Mouse (Mus musculus): ENCODE measurements around the gene Sema3g.
A peak's percentile ranks its signal among the peaks of the same experiment; 100 is the strongest.

Sema3g gene

GRCm38 (mm10) chr14:31217666-31218065, at the start of gene Sema3g:
Gene Sema3g, plus strand, starts transcription at chr14:31217860.
- peak; percentile 54 for DNase-seq (ENCODE audit: low read depth, low spot score)

DNA sequence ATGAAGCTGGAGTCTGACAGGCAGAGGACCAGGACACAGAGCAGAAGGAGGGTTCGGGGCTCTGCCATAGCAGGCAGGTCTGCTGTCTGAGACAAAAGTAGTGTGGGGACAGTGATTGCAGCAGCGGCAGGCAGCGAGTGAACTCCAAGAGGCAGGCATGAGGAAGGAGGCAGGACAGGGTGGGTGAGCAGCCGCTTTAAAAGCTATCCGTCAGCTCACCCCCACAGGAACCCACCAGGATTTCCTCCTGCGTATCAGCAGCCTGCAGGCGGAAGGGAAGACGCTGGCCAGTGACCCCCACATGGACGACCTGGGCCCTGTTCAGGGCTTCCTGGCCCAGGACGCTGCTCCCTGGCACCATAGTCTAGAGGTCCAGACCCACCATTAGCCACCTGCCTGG, 49.2 kb upstream of the Sema3g start, which contains the start of gene Stab1:
Gene Stab1, minus strand, starts transcription at position 217 of the 400 bp plus-strand sequence.
- no peak for DNase-seq (ENCODE audit: low read depth, low spot score)

DNA sequence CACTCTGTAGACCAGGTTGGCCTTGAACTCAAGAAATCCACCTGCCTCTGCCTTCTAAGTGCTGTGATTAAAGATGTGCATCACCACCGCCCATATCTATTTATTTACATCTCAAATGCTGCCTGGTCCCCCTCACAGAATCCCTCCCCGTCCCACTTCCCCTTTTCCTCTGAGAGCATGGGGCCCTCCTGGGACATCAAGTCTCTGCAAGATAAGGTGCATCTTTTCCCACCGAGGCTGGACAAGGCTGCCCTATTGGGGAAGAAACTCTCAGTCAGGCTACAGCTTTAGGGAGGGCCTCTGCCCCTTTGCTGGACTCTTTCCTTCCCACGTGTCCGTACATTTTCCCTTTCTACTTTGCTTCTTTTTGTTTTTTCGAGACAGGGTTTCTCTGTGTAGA, 48.2 kb upstream of the Sema3g start:
- DNase-seq (ENCODE audit: low read depth, low spot score), result no peak

DNA sequence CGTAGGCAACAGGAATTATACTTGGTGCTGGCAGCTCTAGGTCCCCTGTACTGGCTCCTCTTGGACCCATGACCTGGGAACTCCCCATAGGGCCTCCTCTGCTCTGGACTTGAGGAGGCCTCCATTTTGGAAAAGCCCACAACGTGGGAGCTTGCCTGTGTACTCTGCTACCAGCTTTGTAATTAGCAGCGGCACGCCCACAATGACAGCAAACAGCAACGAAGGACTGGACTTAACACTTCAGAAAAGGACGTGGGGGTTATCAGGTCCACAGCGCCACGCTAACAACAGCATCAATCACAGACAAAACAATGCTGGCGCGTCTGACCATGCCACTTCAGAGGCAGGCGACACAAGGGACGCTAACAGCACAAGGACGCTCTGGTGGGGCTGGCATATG, 46.7 kb upstream of the Sema3g start:
- no peak for DNase-seq (ENCODE audit: low read depth, low spot score)

DNA sequence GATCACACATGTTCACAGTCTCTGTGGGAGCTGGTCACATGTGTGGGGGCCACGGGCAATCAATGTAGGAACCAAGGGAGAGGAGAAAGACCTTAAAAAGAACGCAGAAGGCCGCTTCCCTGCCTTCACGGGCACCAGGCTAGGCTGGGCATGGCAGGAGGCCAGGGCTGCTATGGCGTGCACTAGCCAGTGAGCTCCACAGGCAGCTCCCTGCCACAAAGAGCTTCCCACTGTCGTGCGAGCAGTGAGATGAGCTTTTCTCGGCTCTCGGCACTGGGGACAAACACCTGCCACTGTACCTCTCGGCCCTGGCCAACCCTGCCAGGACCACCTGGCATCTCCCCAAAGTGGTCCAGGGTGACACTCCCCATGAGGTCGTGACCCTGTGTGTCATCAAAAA, 46.3 kb upstream of the Sema3g start:
- no peak for DNase-seq (ENCODE audit: low read depth, low spot score)

DNA sequence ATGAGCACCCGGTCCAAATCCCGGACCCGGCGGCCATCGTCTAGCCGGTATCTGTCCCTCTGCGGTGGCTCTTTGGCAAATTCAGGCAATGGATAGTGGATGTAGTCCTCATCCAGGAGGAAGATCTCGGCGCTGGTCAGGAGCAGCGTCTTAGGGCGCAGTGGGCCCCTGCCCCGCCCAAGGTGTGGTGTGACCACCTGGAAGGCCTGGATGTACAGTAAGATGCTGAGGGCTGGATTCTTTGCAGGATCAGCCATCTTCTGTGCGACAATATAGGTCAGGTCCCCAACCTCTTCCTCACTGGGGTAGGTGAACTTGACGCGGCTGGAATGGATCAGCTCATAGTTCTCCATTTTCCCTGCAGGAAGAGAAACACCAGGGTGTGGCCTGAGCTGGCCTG, 45.8 kb upstream of the Sema3g start:
- DNase-seq (ENCODE audit: low read depth, low spot score), result no peak

GRCm38 (mm10) chr14:31172781-31173455, 44.7 kb upstream of the Sema3g start:
- DNase-seq (ENCODE audit: low read depth, low spot score), result no peak

DNA sequence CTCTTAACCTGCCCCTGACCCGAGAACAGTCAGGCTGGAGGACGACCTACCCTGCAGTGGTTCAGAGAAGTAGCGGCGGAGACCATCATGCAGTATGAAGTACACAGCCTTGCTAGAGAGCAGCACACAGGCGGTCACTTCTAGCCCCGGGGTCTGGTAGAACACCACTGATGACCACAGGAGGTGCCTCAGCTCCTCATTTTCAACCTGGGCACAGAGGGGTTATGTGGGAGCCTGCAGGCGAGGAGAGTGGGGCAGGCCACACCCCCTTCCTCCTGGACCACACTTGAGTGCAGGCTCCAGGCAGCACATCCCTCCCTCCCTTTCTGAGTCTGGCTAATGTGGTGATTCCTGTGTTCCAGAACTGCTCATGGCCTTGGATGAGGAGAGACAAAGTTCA, 44.1 kb upstream of the Sema3g start:
- DNase-seq (ENCODE audit: low read depth, low spot score), result no peak

GRCm38 (mm10) chr14:31177287-31177686, 40.4 kb upstream of the Sema3g start:
- DNase-seq (ENCODE audit: low read depth, low spot score), result no peak

- no peak for DNase-seq (ENCODE audit: low read depth, low spot score)
These were observed 39.9 kb upstream of the Sema3g start for GRCm38 (mm10) chr14:31177715-31178114.

- no peak for DNase-seq (ENCODE audit: low read depth, low spot score)
These were observed 37.8 kb upstream of the Sema3g start for GRCm38 (mm10) chr14:31179677-31180365.

DNA sequence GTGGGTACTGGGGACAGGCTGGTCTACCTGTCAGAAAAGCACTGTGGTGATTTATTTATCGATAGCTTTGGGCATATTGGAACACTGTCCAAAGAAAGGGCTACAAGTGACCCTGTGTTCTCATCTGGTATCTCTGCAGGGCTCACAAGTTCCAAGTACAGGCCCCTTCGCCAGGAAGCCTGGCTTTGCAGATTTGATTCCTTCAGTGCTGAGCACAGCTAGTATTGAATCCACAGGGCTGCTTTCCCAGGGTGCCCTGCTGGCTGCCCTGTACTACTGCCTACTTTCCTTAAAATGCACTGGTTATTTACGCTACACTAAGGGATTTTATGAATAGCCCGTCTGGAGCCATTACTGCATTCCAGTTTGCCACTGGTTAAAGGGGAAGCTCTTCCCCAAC, 36.1 kb upstream of the Sema3g start:
- DNase-seq (ENCODE audit: low read depth, low spot score), result no peak

DNA sequence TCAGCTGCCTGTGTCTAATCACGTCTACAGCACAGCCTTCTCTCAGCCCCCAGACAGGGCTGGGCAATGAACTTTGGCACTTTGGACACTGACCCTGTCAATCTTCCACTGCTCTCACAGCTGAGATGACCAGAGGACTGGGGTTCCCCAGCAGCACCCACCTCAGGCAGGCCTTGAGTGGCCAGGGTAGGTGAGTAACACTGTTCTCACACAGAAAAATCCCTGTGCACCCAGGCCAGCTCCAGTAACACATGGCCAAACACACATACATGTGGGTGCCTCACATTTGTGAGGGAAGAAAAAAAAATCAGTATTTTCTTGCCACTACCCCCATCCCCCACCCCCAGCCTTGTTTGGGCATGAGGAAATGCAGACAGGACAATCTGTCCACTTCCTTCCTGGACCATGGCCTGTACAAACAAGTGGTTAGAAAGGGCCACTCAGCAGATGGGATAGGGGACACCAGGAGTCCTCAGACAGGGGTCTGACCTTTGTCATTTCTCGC, 34.8 kb upstream of the Sema3g start:
- no peak for DNase-seq (ENCODE audit: low read depth, low spot score)

GRCm38 (mm10) chr14:31183541-31183940, 34.1 kb upstream of the Sema3g start:
- DNase-seq (ENCODE audit: low read depth, low spot score), result no peak

DNA sequence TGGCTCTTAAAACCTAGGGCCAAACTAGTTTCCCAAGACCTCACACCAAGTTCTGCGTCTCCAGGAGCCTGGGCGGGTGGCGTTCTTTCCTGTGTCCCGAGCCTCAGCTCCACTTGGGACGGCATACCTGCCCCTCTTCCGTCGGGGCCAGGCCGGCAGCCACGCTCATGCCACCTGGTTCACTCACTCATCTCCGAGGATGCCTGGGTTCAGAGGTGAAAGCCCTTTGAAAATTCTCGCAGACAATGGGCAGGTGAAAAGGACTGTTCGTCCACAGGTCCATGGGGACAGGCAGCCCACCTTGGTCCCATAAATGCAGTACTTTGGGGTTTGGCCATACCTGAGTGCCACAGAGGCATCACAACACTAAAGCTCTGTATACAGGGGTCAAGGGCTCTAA, 33.5 kb upstream of the Sema3g start:
- DNase-seq (ENCODE audit: low read depth, low spot score), result no peak

GRCm38 (mm10) chr14:31186656-31187055, 31.0 kb upstream of the Sema3g start:
- DNase-seq (ENCODE audit: low read depth, low spot score), result no peak

- DNase-seq (ENCODE audit: low read depth, low spot score), result no peak
These were observed 28.9 kb upstream of the Sema3g start for GRCm38 (mm10) chr14:31188771-31189181.

GRCm38 (mm10) chr14:31189348-31189747, 28.3 kb upstream of the Sema3g start:
- DNase-seq (ENCODE audit: low read depth, low spot score), result no peak

DNA sequence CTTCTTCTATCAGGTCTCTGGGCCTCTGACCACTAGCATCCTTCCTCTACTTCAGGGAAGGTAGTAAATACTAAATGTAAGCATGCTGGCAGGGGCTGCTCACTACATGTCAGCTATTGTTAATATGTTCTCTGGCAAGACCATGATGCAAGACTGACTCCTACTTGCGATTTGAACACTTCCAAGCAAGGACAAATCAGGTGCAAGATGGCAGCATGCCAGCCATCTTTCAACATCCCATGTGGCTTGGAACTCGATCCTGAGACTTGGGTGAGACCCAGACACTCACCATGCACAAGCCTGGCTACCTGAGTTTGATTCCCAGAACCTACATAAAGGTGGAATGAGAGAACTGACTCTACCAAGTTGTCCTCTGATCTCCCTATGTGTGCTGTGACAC, 25.7 kb upstream of the Sema3g start:
- no peak for DNase-seq (ENCODE audit: low read depth, low spot score)

DNA sequence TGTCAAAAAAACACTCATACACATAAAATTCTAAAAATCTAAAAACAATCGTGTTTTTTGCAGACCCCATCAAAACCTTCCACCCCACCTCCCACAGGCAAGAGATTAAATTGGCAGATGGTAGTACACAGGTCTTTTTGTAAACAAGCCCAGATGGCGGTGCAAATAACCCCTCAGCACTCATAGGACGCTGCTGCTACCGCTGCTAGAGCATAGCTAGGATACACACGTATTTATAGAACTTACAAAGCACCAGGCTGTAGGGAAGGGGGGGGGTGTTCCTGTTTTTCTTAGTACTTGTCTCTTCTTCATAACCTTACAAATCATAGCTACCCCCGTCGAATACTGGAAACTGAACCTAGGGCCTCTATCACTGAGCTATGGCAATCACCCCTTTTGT, 23.9 kb upstream of the Sema3g start:
- no peak for DNase-seq (ENCODE audit: low read depth, low spot score)

DNA sequence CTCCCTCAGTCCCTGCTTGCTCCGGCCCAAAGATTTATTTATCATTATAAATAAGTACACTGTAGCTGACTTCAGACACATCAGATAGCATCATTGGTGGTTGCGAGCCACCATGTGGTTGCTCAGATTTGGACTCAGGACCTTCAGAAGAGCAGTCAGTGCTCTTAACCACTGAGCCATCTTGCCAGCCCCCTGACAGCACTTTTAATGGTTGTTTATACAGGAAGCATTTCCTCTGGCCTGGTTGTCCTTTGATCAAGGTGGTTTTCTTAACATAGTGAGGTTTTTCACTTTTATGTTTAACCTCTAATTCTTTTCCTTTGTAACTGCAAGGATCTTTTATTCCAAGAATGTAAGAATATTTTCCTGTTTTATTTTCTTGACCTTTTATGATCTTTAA, 23.2 kb upstream of the Sema3g start:
- DNase-seq (ENCODE audit: low read depth, low spot score), result no peak

DNA sequence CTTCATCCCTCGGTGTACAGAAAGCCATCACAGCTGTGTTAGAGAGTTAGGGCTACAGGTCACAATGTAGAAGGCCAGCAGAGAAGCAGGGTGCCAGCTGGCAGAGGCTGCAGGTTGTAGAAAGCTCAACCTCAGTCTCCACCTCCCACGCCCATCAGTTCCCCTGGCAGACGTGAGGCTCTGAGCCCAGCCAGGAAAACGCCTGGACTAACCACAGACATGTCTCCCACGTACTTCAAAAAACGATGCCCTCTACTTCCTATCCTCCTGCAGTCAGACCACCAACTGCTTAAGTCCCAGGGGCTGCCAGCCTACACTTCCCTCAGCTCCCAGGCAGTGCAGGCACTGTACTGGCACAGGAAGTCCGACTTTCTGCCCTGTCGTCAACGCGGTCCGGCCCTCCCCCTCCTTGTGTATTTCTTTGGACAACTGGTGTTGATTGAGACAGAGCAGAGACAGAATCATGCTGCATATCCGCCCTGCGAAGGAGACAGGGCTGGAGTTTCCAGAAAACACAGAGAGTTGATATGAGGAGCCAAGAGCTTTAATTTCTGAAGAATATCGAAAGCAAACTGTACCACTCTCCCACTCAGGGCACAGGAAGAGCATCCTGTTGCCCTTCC, 22.7 kb upstream of the Sema3g start:
- no peak for DNase-seq (ENCODE audit: low read depth, low spot score)

GRCm38 (mm10) chr14:31195521-31195920, 22.1 kb upstream of the Sema3g start:
- no peak for DNase-seq (ENCODE audit: low read depth, low spot score)

Measured in forelimb bud, embryonic 11.5 days (tissue).